Mouse (Mus musculus): ENCODE measurements around the gene Apoa5. TPM values are rescaled to one million over a fixed set of nuclear protein-coding genes. Genes with fewer than 3 reads are reported as not detected.

Gene Apoa5
- total RNA-seq, 2 experiments from 2014 or later = not detected

DNA sequence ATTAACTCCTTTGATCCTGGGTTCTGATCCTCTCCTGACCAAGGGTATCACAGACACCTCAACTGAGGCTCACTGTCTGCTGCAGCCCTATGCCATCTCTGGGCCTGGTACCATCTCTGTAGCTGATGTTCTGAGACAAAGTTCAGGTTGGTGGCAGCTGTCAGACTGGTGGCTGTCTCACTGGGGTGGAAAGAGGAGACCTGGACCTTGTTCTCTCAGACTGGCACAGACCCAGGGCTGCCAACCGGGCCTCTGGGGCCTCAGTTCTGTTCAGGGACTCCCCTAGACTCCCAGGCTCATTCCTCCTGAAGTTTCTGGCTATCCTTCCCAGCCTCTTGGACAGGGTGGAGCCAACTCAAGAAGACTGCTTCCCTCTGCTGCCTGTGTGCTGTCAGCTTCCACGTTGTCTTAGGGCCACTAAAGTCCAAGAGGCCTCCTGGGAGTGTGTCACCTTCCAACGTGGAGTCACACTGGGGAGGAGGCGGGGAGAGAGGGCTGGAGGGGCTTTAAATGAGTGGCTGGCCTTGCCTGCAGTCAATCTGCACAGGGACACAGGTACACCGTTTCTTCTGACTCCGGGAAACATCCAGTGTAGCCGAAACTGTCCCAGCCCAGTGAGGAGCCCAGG is 27.8 kb upstream of the Apoa5 start, which contains the start of gene Apoa4:
Apoa4 (plus strand) TSS at position 171 of the 628 bp plus-strand sequence.
- no peak within 1 kb of the TSS for H3K4me3 ChIP-seq
- no peak for TF ChIP-seq CTCF (IDR thresholded peaks at IDR 0.05)
- no peak for DNase-seq (ENCODE audit: extremely low spot score in 1 of 2, low spot score in 2 of 2)
- H3K27ac ChIP-seq = no peak within 1 kb of the TSS
- intact Hi-C loops (cut with DNase I) = no loop called here

DNA sequence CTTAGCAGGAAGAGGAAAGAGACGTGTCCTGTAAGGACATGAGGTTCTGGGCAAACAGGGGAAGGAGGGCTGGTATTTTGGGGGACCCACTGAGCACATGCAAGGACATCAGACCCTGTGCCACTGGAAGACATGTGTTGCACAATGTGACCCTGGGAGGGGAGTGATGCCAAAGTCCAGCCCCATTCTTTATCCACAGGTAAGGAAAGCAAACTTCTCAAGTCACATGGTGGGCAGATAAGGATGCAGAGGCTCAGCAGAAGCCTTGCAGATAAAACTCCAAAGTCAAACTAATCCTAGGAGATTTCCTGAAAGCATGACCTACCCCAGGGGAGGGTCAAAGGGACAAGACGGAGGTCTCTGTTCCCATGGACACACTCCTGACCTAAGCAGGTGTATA is 26.6 kb upstream of the Apoa5 start:
- no peak for TF ChIP-seq CTCF (IDR thresholded peaks at IDR 0.05)
- H3K4me3 ChIP-seq = no peak overlapping the region
- intact Hi-C loops (cut with DNase I) = no loop called here
- no peak for DNase-seq (ENCODE audit: extremely low spot score in 1 of 2, low spot score in 2 of 2)
- H3K27ac ChIP-seq = no peak overlapping the region

DNA sequence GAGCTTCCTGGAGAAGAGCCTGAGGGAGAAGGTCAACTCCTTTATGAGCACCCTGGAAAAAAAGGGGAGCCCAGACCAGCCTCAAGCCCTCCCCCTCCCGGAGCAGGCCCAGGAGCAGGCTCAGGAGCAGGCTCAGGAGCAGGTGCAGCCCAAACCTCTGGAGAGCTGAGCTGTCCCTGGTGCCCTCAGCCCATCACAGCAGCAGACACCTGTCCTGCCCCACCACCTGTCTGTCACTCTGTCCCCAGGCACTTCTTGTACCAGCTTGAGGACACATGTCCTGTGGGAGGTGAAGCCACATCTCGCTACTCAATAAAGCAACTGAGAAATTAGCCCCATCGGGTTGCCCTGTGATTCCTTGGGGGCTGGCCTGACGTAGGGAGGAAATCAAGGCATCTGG is 25.3 kb upstream of the Apoa5 start:
- no peak overlapping the region for H3K27ac ChIP-seq
- H3K4me3 ChIP-seq = no peak overlapping the region
- intact Hi-C loops (cut with DNase I) = no loop called here
- TF ChIP-seq CTCF (IDR thresholded peaks at IDR 0.05) = no peak
- no peak for DNase-seq (ENCODE audit: extremely low spot score in 1 of 2, low spot score in 2 of 2)

DNA sequence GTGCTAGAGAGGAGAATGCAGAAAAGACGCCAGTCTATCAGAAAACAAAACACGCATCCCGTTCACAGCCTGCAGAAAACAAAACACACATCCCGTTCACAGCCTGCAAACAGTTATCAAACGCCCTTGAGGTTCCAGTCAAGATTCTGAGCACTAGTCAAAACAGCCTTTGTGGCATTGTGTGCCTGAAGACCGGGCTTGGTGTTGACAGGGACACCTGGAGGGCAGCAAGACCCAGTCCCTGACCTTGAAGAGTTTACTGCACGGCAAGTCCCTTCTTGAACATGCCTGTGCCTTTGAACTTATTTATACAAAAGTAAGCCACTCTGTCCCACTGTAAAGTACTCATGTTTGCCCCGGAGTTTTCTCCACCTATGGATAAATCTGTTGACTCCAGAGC is 24.8 kb upstream of the Apoa5 start:
- no peak overlapping the region for H3K4me3 ChIP-seq
- no peak for TF ChIP-seq CTCF (IDR thresholded peaks at IDR 0.05)
- intact Hi-C loops (cut with DNase I) = no loop called here
- no peak overlapping the region for H3K27ac ChIP-seq
- no peak for DNase-seq (ENCODE audit: extremely low spot score in 1 of 2, low spot score in 2 of 2)

DNA sequence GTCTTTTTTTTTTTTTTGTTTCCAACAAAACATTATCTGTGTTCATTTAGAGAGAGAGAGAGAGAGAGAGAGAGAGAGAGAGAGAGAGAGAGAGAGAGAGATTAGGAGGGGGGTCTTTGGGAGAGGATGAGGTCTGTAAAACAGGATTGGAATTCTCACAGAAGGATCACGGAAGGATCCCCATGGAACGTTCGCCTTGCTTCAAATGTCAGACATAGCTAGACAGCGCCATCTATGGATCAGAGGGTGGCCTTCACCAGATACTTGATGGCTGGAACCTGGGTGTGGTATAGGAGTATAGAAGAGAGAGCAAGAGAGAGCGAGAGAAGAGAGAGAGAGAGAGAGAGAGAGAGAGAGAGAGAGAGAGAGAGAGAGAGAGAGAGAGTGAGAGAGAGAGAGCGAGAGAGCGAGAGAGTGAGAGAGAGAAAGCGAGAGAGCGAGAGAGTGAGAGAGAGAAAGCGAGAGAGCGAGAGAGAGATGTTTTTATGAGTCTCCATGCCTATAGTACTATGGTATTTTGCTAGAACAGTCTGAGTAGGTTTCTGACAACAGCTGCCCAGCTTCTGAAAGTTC is 21.6 kb upstream of the Apoa5 start:
- Histone ChIP-seq H3K27ac (no peak overlapping the region), H3K4me3 (no peak overlapping the region)
- peak; percentile 60 for TF ChIP-seq CTCF (IDR thresholded peaks at IDR 0.05)
- intact Hi-C loops (cut with DNase I) = loop anchor here (2.0 to 5.0 kb wide), 2 partner anchors 45 to 244 kb away; no protein-coding TSS in a partner anchor
- peak; percentile 61 to 67 for DNase-seq (ENCODE audit: extremely low spot score in 1 of 2, low spot score in 2 of 2)

DNA sequence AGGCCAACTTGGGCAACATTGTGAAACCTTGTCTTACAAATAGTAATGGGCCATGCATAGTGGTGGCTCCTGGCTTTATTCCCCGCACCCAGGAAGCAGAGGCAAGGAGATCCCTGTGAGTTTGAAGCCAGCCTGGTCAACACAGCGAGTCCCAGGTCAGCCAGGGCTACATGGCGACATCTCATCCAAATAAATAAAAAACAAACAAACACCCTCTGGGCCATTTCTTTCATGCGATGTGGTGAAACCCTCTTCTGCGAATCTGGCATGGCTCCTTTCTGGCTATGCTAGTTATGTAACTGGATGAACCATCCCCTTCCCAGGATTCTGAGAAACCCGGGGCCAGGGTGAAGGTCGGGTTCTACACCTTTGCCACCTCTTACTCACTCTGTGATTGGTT is 12.3 kb upstream of the Apoa5 start:
- Histone ChIP-seq H3K27ac (no peak overlapping the region), H3K4me3 (no peak overlapping the region)
- DNase-seq (ENCODE audit: extremely low spot score in 1 of 2, low spot score in 2 of 2) = no peak
- no peak for TF ChIP-seq CTCF (IDR thresholded peaks at IDR 0.05)
- intact Hi-C loops (cut with DNase I) = no loop called here

DNA sequence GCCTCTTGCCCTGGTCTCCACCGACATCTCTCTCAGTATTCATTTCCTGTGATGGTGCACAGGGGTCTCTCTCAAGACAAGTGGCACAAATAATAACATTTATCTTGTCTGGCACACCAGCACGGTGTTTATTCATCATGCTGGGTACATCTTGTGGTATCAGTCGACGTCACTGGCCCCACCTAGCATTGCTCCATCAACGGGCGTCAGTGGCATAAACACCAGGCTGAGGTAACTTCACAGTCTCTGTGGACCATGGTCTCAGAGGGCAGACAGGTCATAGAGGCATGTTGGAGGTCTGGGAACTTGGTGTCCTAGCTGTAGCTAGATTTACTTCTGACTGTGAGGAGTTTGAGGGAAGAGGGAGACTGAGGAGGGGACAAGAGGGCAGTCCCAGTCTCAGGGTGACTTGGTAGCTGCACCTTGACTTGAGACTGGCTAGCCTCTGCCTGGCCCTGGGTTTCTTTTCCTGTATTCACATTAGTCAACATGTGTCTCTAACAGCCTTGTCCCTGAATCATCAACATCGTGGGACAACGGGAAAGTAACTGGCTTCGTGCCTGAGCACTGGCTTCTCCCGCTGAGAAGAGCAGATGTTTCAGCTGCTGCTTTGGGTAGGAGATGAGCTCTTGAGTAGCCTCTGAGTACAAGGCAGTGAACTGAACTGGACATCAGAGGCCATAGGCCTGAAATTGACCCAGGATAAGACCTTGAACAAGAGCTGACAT is 11.6 kb upstream of the Apoa5 start:
- intact Hi-C loops (cut with DNase I) = no loop called here
- Histone ChIP-seq H3K27ac (no peak overlapping the region), H3K4me3 (no peak overlapping the region)
- TF ChIP-seq CTCF (IDR thresholded peaks at IDR 0.05) = no peak
- DNase-seq (ENCODE audit: extremely low spot score in 1 of 2, low spot score in 2 of 2) = no peak

DNA sequence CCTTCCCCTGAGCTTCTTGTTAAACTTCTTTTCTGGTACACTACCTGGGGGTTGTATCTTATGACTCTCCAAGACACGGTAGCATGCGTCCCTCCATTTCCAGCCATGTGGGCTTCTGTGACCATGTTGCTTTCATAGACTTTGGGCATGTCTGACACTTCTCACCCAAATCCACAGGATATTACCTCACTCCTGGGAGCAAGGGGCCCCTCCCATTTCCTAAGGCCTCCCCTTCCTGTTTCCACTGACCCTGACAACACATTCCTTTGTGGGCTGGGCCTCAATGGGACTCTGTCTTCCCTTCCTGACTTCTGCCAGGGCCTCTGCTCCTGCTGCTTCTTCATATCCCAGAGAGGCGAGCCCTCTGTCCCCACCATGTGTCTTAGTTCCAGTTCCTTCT is 10.9 kb upstream of the Apoa5 start:
- Histone ChIP-seq H3K27ac (no peak overlapping the region), H3K4me3 (no peak overlapping the region)
- intact Hi-C loops (cut with DNase I) = no loop called here
- TF ChIP-seq CTCF (IDR thresholded peaks at IDR 0.05) = no peak
- no peak for DNase-seq (ENCODE audit: extremely low spot score in 1 of 2, low spot score in 2 of 2)

DNA sequence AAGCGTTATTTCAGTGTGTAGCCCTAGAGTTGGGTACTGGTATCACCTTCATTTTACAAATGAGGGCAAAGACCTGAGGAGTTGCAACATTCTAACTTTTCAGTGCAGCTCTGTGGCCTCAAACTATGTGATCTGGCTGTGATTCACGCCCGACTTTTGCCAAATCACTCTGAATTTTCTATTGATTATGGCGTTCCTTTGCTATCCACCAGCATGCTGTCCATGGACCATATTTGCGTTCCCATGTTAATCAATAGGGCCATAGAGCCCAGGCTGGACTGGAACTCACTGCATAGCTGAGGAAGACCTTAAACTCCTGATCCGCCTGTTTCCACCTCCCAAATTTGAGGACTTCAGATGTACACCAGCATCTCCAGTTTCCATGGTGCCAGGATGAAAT is 9.3 kb upstream of the Apoa5 start:
- Histone ChIP-seq H3K4me3 (no peak overlapping the region), H3K27ac (no peak overlapping the region)
- no peak for TF ChIP-seq CTCF (IDR thresholded peaks at IDR 0.05)
- DNase-seq (ENCODE audit: extremely low spot score in 1 of 2, low spot score in 2 of 2) = no peak
- intact Hi-C loops (cut with DNase I) = no loop called here

DNA sequence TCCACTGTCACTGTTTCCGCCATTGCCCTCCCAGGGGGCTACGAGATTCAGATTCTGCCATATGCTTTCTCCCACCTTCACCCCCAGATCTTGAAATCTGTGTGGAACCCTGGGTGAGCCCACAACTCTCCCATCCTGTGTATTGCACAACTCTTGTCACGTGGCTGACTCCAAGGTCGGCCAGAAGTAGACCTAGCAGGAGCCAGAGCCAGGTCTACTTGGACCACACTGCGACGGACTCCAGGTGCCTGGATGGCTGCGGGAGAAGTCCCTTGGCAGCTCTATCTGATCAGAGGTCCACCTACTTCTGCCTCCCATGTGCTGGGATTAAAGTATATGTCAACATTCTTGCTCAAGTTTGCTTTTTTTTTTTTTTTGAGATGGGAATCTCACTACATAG is 7.3 kb upstream of the Apoa5 start:
- intact Hi-C loops (cut with DNase I) = no loop called here
- Histone ChIP-seq H3K4me3 (no peak overlapping the region), H3K27ac (no peak overlapping the region)
- no peak for TF ChIP-seq CTCF (IDR thresholded peaks at IDR 0.05)
- no peak for DNase-seq (ENCODE audit: extremely low spot score in 1 of 2, low spot score in 2 of 2)

DNA sequence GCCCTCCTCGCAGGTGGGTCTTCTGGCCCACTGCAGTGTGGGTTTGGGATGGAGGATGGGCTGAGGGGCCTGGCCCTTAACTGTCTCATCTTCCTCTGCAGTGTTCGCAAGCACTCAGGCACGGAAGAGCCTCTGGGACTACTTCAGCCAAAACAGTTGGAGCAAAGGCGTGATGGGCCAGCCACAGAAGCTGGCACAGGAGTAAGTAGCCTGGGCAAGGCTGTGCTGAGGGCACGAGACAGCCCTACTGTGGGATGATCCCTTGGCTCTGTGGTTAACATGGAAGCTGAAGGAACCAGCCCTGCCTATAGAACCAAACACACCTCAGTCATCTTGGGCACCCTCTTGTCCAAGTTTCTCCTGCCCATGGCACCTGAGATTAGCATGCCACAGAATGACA is 692 bp downstream of the Apoa5 start:
- Histone ChIP-seq H3K27ac (no peak overlapping the region), H3K4me3 (no peak overlapping the region)
- TF ChIP-seq CTCF (IDR thresholded peaks at IDR 0.05) = no peak
- intact Hi-C loops (cut with DNase I) = no loop called here
- no peak for DNase-seq (ENCODE audit: extremely low spot score in 1 of 2, low spot score in 2 of 2)

DNA sequence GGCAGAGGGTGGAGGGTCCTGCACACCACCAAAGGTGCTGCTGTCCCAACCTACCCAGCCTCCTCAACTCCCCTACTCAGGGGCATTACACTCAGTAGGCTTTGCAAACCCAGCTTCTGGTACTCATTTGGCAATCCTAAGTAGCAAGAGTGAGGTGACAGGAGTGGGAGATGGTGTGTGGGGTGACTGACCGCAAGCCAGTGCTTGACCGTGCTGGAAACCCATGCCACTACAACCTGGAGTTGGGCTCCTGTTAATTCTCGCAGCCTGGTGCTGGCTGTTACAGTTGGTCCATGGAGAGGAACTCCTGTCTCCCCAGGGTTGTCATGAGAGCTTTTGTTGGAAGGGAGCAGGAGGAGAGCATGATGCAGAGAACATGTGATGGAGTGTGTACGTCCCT is 2.3 kb downstream of the Apoa5 start:
- DNase-seq (ENCODE audit: extremely low spot score in 1 of 2, low spot score in 2 of 2) = no peak
- Histone ChIP-seq H3K27ac (no peak overlapping the region), H3K4me3 (no peak overlapping the region)
- intact Hi-C loops (cut with DNase I) = no loop called here
- TF ChIP-seq CTCF (IDR thresholded peaks at IDR 0.05) = no peak

Measured in left cerebral cortex, adult 2 months (tissue).